Mouse (Mus musculus) stomach, postnatal 0 days (tissue): ENCODE results near the gene Pold1.

Source experiments
- CTCF ChIP-seq: IDR thresholded peaks from 2 replicates; pipeline ENCODE4 v1.5.1; 2016; ENCODE audit warnings: antibody characterized with exemption, low read depth, mild to moderate bottlenecking, moderate library complexity
- EP300 ChIP-seq: optimal IDR thresholded peaks from 2 replicates; pipeline ENCODE3; 2016; ENCODE audit warnings: antibody characterized with exemption

DNA sequence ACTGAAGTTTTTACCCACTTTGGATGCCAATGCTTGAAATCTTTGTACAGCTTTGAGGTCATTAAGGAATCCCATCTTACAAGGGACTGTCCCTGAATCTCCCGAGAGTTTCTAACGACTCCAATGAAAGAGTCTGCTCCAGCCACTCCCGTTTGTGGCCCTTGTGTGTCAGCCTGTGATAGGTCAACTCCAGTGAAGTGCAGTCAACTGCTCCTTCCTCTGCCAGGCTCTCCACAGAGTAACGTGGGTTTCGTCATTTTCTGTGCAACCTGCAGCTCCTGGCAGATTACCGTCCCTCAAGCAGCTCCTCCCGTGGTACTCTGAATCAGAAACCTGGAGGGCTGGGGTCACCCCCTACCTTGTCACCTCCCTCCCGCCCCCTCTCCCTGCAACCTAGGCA, 14.6 kb upstream of the Pold1 start:
- no peak for TF ChIP-seq CTCF
- TF ChIP-seq EP300, result no peak
